Mouse (Mus musculus) midbrain, embryonic 13.5 days (tissue): ENCODE results near the gene Tex12. TPM values are rescaled to one million over a fixed set of nuclear protein-coding genes. Genes with fewer than 3 reads are reported as not detected.

Experiments
- polyA plus RNA-seq: library from polyadenylated mRNA; unstranded; fragments of >200 nt; fragmentation: Nextera tagmentation; extraction: Ambion mirVana; gene quantifications from 2 replicates; pipeline ENCODE4 v1.2.1, GENCODE M21; 2015

Tex12 gene
- polyA plus RNA-seq, 1 experiment from 2014 or later, result 0.32 TPM

Other genes with a start within 250 kb of the Tex12 start
- gene Rpl10-ps3, start 216.4 kb downstream of the Tex12 start, polyA plus RNA-seq, result 124 and 143 TPM in 2 replicates
- gene Plet1, start 66.8 kb downstream of the Tex12 start, polyA plus RNA-seq, result 0.43 and 0.58 TPM in 2 replicates
- 115 and 123 TPM in 2 replicates for gene Pts, start 32.6 kb downstream of the Tex12 start, polyA plus RNA-seq
- 27.3 and 29.4 TPM in 2 replicates for gene Il18, start 6.5 kb downstream of the Tex12 start, polyA plus RNA-seq
- gene Bco2, start 6.1 kb downstream of the Tex12 start, polyA plus RNA-seq, result 0.28 and 0.34 TPM in 2 replicates
- gene Sdhd, start 42.5 kb upstream of the Tex12 start, polyA plus RNA-seq, result 209 and 210 TPM in 2 replicates
- gene Timm8b, start 42.6 kb upstream of the Tex12 start, polyA plus RNA-seq, result 386 and 397 TPM in 2 replicates
- gene Pih1d2, start 56.0 kb upstream of the Tex12 start, polyA plus RNA-seq, result 5.5 and 6.5 TPM in 2 replicates
- 23.5 and 23.8 TPM in 2 replicates for gene Nkapd1, start 56.1 kb upstream of the Tex12 start, polyA plus RNA-seq
- gene Dlat, start 98.5 kb upstream of the Tex12 start, polyA plus RNA-seq, result 40.9 and 42.1 TPM in 2 replicates
- 33.4 and 36.6 TPM in 2 replicates for gene Dixdc1, start 178.2 kb upstream of the Tex12 start, polyA plus RNA-seq
- gene 2310030G06Rik, start 185.2 kb upstream of the Tex12 start, polyA plus RNA-seq, result 0.50 and 1.1 TPM in 2 replicates
- 3.5 and 4.0 TPM in 2 replicates for gene Cryab, start 190.0 kb upstream of the Tex12 start, polyA plus RNA-seq
- 0.42 and 0.54 TPM in 2 replicates for gene Hspb2, start 191.0 kb upstream of the Tex12 start, polyA plus RNA-seq
- gene Fdxacb1, start 206.9 kb upstream of the Tex12 start, polyA plus RNA-seq, result 11.5 and 14.3 TPM in 2 replicates
- gene Alg9, start 213.7 kb upstream of the Tex12 start, polyA plus RNA-seq, result 51.6 and 53.5 TPM in 2 replicates
- 59.9 and 61.7 TPM in 2 replicates for gene 1110032A03Rik, start 214.2 kb upstream of the Tex12 start, polyA plus RNA-seq